Mouse (Mus musculus) frontal cortex, adult 2 months (tissue): ENCODE measurements around the gene Hk1. TPM values are rescaled to one million over a fixed set of nuclear protein-coding genes. Genes with fewer than 3 reads are reported as not detected.

Experiments used
- DNase-seq, 2 experiments: peaks; one replicate each; pipeline ENCODE4 v3.0.0; 2022; ENCODE audit warnings: low spot score in 1 of 2; ENCODE audit errors: extremely low spot score in 1 of 2
- polyA plus RNA-seq: library from polyadenylated mRNA; depleted of rRNA; stranded (reverse); fragments of >200 nt; gene quantifications from 2 replicates; pipeline ENCODE4 v1.2.3, GENCODE M21; 2012; rRNA removed

The Hk1 gene
- polyA plus RNA-seq, result 206 and 220 TPM in 2 replicates

DNA sequence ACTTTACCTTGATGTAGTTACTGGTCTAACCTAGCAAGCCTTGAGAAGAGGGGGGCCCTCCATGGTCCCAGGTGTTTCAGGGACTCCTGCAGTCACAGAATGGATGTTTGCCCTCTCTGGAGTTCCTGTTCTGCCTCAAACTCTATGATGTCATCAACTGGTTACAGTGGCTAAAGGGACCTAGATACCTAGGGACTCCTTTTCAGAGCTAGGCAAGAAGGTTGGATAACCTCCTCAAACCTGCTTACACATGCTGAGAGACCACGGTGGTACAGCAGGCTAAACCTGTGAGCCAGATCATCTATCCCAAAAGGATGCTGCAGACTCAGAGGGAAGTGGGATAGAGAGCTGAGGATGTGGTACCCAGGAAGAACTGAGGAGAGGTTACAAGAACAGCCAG lies at the start of gene Hk1:
Hk1 (minus strand) TSS at position 101 of the 400 bp plus-strand sequence.
- no peak for DNase-seq

DNA sequence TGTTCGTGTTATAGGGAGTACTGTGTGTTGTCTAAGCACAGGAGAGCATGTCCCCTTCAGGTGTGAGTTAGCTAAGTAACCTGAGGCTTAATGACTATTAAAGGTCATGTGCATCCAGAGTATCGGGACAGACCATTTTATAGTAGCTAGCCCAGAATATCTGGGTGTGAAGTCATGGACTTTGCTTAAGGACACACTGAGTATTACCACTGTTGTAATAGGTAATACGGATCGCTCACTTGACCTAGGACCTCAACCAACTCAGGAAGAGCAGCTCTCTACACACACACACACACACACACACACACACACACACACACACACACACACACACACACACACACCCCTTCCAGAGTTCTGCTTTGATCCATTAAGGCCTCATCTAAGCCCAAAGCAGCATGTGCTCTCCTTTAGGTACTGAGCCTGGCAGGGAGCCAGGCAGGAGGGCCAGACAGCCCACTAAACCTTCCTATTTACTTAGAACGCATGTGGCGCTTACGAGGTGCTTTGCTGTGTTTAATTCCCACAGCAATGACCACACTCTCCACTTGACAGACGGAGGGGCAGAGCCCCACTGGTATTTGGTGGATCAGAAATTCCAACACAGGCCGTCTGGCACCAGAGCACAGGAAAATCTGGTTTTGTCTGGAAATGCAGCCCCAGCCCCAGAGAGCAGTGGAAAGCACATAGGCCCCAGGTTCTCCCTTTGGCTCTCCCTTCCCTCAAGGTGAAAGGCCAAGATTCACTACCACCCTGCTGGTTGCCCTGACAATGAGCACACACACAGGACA lies 45.6 kb upstream of the Hk1 start:
- DNase-seq, result no peak

DNA sequence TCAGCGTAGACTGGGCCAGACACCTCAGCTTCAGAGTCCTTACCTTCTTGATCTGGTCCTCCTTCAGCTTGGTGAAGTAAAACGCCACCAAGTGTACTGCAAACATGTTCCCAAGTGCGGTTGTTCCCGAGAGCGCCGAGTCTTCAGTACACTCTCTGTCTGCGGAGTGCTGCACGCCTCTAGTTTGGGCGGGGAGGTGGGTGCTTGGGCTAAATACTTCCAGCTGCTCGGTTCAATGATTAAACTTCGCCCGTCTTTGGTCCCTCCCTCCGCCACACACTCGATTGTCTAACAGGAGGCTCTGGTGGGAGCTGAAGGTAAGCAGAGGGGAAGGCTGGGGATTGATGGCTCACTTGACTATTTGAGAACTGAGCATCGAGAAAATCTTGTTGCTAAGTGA lies 42.5 kb upstream of the Hk1 start, which contains the start of gene Hkdc1:
Hkdc1 (minus strand) TSS at position 237 of the 400 bp plus-strand sequence.
- DNase-seq, result no peak

DNA sequence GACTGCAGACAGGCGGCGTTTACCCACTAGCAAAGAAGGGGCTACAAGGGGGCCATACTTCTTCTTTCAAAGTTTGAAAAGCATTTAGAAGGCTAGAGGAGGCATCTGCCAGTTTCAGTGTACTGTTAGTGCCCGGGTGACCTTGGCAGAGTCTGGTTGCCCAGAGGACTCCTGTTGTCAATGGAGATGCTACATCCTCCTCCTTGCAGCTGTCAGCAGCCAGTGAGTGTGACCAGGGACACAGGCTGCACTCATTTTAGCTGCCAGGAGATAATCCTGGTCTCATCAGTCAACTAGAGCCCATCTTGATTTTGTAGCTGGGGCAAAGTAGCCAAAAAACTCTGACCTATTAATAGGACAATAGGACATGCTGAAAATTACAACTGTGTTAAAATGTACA lies 41.4 kb upstream of the Hk1 start:
- DNase-seq, result no peak

DNA sequence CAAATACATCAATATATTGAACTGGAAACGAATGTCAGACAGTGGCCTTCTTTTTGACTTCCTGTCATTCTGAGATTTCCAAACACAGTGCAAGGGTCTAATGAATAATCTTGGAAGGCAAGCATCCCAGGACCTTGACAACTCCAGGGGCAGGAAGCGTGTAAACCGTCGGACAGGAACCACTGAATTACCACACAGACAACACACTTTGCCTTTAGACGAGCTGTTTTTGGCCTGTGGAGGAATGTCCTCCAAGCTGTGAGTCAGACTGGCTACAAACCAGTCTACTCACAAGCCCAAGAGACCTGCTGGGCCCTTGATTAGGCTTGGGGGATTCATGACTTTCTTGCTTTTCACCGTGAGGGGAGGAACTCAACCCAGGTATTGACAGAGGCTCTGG lies 40.7 kb upstream of the Hk1 start:
- DNase-seq, result no peak

DNA sequence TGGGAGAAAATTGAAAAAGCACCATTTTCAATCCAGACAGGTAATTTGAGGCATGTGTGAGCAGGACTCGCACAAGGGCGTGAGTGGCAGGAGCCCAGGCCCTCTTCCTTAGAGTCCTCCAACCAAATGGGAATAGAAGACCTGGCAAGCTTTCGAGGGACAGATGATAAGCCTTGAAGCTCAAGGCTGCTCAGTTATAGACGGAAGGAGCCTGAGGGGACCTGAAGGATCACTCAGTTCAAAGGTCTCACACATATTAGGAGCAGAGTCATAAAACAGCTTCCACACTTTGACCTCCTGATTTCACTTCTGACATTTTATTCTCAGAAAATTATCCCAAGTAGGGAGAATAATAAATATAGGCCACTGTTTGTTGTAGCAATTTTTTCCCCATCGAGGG lies 39.7 kb upstream of the Hk1 start:
- no peak for DNase-seq

DNA sequence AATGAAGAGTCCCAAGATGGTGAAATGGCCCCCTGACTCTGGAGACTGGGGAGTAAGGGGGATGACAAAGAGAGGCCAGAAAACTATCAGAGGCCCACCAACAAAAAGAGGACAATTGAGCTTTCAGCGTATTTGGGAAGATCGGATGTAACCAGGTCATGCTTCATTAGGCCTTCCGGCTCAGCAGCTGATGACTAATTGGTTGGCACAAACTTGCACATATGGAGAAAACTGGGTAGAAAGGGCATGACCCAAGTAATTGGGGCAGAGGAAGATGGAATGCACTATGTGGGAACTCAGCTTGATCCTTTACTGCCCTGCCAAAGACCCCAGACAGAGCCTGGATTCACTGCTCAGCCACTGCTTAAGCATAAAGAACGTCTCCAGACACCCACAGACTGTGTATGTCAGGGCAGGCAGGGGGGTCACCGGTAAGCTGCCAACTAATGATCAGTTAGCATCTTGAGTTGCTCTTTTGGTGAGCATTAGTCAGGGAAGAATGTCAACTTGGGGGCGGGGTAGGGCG lies 39.2 kb upstream of the Hk1 start:
- no peak for DNase-seq

DNA sequence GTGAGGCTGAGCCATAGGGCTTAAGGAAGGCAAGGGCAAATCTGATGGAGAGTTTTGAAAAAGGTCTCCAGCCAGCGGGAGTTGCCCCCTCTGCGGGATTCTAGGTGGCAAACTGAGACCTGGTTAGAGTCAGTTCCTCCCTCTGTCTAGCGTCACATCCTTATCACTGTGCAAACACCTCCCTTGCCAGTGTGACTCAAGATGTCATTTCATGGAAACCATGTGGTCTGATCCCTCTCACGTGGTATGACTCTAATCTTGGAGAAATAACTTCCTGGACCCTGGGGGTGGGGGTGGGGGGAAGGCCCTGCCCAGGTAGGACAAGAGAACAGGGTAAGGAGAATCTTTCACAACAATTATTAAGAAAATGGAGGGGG lies 33.9 kb upstream of the Hk1 start:
- DNase-seq, result no peak

DNA sequence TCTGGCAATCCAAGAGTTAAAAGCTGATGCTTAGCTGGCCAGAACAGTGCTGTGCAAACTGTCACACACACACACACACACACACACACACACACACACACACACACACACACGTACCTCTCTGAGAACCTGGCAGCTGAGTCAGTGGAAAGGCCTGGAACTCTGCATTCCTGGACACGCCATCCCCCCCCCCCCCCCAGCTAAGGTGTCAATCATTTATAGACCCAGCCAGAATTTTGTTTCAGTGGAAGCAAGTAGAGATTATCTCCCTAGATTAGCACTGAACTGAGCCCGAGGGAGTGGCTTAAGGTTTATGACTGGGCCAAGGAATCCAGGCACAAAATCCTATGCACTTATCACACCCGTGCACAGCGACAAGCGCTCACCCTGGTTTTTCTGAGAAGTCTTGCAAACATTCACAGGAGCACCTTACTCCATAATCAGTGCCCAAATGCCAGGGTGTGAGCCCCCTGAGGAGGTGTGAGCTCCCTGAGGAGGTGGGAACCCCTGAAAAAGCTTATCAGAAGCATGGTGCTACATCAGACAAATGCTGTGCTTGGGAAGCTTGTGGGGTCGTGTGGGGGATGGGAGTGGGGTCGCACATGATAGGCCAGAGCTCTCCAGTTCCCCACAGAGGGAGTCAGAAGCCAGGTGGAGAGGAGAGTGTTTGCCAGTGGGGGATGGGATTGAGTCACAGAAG lies 33.3 kb upstream of the Hk1 start:
- DNase-seq, result no peak

DNA sequence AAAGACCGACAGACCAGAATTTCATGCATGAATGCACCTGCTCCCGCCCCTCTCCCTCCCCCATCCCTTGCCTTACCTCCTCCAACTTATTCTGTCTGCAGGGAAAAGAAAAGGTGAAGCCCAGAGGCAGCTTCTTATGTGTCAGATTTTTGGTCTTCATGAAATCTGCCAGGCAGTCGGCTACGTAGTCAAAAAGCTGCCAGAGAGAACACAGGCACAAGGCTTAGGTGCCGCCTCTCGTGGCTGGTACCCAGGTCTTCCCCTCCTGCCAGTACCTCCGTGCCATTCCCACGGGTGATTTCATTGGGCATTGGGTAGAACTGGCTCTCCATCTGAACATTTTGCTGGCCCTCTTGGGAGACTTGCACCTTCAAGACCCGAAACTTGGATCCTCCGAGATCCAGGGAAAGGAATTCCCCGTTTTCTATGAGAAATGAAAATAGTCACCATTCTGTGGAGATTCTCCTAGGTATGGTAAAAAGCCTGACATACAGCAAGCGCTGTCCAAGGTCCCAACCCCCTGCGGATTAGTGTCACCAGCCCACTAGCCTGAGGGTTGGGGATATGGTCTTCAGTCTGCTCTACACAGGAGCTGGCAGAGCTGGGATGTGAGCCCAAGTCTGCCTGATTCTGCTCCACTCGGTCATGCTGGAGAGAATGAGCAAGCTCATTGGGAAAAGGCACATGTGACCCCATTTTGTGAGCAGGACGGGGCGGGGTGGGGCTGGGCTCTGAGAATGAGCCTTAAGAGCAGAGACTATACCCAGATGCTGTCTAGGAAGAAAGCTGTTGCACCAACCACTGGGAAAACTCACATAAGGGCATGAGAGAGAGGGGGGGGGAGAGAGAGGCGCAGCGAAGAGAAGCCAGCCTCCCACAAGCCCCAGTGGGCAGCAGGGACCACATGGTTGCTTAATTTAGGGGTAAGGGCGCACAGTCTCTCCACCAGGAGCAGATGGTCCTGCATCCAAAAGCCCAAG lies 32.0 kb upstream of the Hk1 start:
- DNase-seq, result peak in 1 of 2 experiments; percentile 31

DNA sequence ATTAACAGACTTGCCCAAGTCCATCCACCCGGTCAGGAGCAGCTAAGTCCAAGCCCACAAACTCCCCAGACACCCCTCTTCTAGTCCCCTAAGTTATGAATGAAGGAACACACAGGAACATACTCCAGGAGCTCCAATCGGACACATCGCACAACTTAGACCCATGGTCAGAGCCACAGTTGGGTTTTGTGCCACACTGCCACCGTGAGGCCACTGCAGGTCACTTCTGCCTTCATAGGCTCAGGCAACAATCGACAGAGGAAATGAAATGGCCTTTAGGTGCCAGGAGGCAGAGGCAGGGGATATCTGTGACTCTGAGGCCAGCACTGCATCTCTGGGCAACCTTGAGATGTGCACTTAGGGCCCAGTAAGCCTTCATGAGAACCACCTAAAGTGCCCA lies 31.2 kb upstream of the Hk1 start:
- peak; percentile 46 to 80 for DNase-seq

DNA sequence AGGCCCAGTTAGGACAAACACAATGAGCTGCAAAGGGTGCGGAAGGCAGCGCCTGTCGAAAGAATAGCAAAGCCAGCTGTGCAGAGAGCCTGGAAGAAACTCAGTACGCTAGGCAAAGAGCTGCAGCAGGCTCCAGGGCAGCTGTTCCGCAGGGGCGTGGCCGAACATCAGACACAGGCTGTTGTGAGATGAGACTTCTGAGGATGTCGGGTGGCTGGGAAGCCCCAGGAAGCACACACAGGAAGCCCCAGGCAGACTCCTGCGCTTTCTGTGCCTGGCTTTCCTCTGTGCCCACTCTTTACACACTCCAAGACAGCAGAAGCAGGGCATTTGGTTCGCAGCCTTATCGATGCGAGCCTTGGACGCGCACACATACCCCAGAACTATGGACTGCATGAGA lies 25.2 kb upstream of the Hk1 start:
- no peak for DNase-seq

DNA sequence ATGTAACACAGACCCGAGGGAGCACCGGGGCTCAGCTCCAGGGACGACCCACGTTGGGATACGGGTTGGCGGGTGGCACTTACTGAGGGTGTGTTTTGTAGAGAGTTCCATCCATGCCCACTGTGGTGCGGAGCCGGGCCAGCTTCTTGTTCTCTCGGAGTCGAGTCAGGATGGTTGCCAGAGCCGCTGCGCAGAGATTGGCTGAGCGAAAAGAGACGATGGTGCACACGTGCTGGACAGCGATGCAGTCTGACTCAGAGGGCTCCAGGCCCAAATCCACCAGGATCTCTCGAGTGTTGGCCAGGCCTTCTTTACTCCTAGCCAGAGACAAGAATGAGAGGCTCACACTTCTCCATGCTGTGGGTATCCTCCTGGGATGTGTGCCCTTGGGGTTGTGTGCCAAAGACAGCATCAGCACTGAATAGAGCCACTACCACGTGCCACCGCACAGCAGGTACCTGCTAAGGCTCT lies 22.0 kb upstream of the Hk1 start:
- no peak for DNase-seq

DNA sequence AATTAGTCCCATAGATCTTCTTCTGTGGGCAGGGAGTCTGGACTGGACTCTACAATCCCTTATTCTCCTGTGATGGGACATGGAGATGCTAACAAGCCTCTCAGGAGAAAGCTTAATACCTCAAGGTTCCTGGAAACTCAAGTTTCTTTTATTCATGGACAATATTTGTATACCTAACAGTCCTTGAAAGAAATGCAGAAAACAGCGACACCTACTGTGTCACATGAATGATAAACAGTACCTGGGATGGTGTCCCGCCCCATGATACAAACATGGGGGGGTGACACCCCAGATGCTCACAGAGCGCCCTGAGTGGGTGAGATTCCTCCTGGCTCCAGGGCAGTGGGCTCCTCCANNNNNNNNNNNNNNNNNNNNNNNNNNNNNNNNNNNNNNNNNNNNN lies 3.3 kb upstream of the Hk1 start:
- no peak for DNase-seq

DNA sequence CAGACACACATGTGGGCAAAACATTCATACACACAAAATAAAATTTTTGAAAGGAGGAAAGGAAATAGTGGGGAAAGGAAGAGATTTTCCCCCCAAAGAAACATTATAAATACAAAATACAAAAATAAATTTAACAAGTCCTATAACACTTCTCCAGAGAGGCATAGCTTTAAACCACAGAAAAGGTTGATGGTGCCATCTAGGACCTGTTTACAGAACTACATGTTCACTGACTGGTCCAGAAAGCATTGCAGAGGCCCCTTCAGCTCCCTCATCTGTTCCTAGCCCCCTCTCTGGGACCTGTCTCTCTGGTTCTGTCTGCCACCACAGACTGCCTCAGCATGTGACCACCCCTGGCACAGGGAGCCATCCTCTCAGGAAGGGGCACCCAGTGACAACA lies 1.2 kb upstream of the Hk1 start:
- DNase-seq, result peak in 1 of 2 experiments; percentile 13

DNA sequence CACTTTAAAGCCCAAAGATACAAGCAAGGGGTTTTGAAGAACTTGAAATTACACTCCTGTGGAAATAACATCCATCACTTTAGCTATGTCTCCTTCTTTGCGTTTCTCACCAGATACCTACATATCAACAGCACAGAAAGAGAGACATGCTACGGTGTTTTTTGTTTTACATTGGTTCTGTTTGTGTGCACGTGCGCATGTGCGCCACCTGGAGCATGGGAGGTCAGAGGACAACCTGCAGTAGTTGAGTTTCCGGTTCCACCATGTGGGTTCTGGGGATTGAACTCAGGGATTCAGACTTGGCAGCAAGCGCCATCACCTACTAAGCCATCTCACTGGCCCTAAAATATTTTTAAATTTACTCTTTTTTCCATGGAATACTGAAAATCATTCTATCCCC lies 20.9 kb downstream of the Hk1 start:
- DNase-seq, result no peak

DNA sequence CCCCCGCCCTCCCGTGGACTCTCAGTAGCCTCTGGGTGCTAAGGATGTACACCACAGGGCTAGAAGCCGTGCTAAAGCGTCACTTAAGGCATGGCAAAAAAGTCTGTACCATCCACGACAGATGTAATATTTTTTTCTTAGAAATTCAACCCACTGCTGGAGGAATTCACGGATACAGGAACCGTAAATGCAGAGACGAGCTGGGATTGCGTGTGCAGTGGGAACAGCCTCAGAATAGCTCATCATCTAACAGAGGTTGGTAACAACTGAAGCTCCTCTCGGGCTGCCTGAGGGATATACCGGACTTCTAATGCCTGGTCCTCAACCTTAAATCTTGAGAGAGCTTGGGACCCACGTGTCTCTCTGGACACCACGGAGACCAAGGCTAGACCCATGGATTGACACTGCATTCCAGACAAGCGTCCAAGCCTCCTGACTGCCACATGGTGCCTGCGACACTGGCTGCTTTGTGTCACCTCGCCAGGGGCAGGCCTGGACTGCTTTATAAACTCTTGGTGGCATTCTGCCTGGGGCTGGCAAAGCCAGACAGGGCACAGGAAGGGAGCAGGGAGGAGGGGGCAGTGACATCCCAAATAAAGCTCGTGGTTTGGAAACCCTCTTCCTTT lies 23.5 kb downstream of the Hk1 start:
- DNase-seq, result peak in 1 of 2 experiments; percentile 52

DNA sequence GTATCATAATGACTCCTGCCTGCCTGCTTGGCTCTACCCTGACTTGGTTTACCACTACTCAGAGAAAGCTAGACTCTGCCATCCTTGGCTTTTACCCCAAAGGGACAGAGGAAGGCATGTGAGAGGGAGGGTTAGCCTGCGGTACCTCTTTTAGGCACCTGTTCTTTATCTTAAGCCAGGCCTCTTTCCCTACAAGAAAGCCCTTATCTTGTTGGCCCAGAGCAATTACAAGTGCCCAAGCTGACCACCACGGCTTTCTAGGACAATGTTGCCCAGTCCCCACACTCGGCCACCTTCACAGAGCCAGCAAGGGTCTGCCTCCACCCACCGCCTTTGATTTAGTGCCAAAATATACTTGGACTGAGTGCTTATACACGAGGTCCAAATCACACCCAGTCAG lies 34.6 kb downstream of the Hk1 start:
- no peak for DNase-seq

DNA sequence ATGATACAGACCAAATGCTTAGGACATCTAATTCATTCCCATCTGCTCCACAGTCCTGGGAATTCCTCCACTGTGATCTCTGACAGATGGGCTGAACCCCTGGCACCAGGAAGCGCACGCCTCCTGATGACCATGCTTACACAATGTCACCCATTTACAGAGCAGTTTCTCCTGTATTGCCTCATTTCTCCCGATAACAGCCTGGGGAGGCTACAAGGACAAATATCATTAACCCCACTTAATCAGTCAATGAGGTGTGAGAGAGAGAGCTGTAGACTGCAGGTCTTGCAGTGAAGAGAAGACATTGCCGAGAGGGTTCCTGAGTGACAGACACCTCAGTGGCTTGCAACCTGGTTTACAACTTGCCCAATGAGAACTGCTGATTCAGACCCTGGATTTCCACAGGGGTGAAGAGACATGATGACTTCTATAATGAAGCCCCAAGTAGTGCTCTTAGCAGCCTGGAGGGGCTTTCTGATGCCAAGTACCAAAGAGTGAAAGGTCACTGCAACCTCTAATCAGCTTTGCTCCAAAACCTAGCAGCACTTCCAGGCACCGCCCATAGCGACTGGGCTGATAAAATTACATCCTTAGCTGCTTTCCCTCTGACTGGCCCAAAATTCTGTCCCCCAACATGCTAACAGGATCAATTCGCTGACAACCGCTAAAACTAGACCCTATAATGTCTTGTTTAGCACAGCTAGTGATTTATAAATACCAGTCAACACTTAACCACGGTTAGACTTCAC lies 35.5 kb downstream of the Hk1 start:
- DNase-seq, result no peak
